Mouse (Mus musculus) forebrain, embryonic 16.5 days (tissue): ENCODE data around the gene Zim1. TPM values are rescaled to one million over a fixed set of nuclear protein-coding genes. Genes with fewer than 3 reads are reported as not detected.

ENCODE experiments used
- ATAC-seq: fragments of 200-750 bp; cut with Nextera tagmentation; 2 replicates; pipeline ENCODE4 v1.8.0; 2017; ENCODE audit warnings: mild to moderate bottlenecking, moderate library complexity
- H3K27ac ChIP-seq: fragments of 300-500 bp; sonication (generic); 2 replicates; pipeline ENCODE4 v1.5.1; 2014; ENCODE audit warnings: low read length, control low read depth
- H3K27me3 ChIP-seq: fragments of 300-500 bp; sonication (generic); replicated peaks from 2 replicates; pipeline ENCODE4 v1.6.1; 2014; ENCODE audit warnings: low read length; ENCODE audit not compliant: control insufficient read depth, insufficient read depth
- H3K36me3 ChIP-seq: fragments of 300-500 bp; sonication (generic); 2 replicates; pipeline ENCODE4 v1.6.1; 2014; ENCODE audit not compliant: control insufficient read depth, insufficient read depth
- H3K4me1 ChIP-seq: fragments of 300-500 bp; sonication (generic); replicated peaks from 2 replicates; pipeline ENCODE4 v1.6.1; 2014; ENCODE audit warnings: low read length; ENCODE audit not compliant: control insufficient read depth, insufficient read depth
- H3K4me2 ChIP-seq: fragments of 300-500 bp; sonication (generic); 2 replicates; pipeline ENCODE4 v1.6.1; 2014; ENCODE audit warnings: mild to moderate bottlenecking, low read length, control low read depth
- H3K4me3 ChIP-seq: fragments of 300-500 bp; sonication (generic); replicated peaks from 2 replicates; pipeline ENCODE4 v1.5.1; 2014; ENCODE audit warnings: mild to moderate bottlenecking, low read length, control low read depth
- H3K9ac ChIP-seq: fragments of 300-500 bp; sonication (generic); replicated peaks from 2 replicates; pipeline ENCODE4 v1.6.1; 2014; ENCODE audit warnings: low read depth, low read length, control low read depth
- H3K9me3 ChIP-seq: fragments of 300-500 bp; sonication (generic); 2 replicates; pipeline ENCODE4 v1.6.1; 2016; ENCODE audit warnings: low read length; ENCODE audit not compliant: control insufficient read depth
- WGBS: fragments of 180-500 bp; shearing (Covaris S2); extraction: QIAGEN DNeasy Blood & Tissue Kit; methylation state at CpG from one replicate; pipeline ENCODE4 v1.1.7; 2014; 5-methylcytosine and 5-hydroxymethylcytosine counted together
- polyA plus RNA-seq: library from polyadenylated mRNA; unstranded; fragments of >200 nt; fragmentation: Nextera tagmentation; extraction: Ambion mirVana; gene quantifications from 2 replicates; pipeline ENCODE4 v1.2.1, GENCODE M21; 2015

The Zim1 gene
- polyA plus RNA-seq, 1 experiment from 2014 or later, result 4.1 TPM

- 52% methylated on average over 19 of the region's 19 CpGs for WGBS
- peaks cover 22% of the 10 kb centered on the region for H3K9me3 ChIP-seq
- no peaks in the 10 kb centered on the region for H3K27me3 ChIP-seq
- H3K27ac ChIP-seq, result peak overlapping the region; percentile 97
- peak; percentile 73 for ATAC-seq
- peak overlapping the region; percentile 61 for H3K4me3 ChIP-seq
- H3K36me3 ChIP-seq, result peaks cover 3% of the 10 kb centered on the region
- H3K4me1 ChIP-seq, result no peaks in the 10 kb centered on the region
- peak overlapping the region; percentile 51 for H3K4me2 ChIP-seq
- H3K9ac ChIP-seq, result peak overlapping the region; percentile 32; the same call in 1 of the 2 replicates
Measured at GRCm38 (mm10) chr7:6728263-6728931, 32.1 kb upstream of the Zim1 start.

- Histone ChIP-seq H3K4me2 (peak overlapping the region; percentile 51), H3K4me1 (no peaks in the 10 kb centered on the region), H3K27ac (peak overlapping the region; percentile 97), H3K9ac (peak overlapping the region; percentile 32; the same call in 1 of the 2 replicates), H3K9me3 (peaks cover 22% of the 10 kb centered on the region), H3K4me3 (peak overlapping the region; percentile 61), H3K27me3 (no peaks in the 10 kb centered on the region), H3K36me3 (peaks cover 3% of the 10 kb centered on the region)
- WGBS, result 43% methylated on average over 19 of the region's 19 CpGs
- peak; percentile 62 for ATAC-seq
Measured at GRCm38 (mm10) chr7:6727351-6728121, 31.3 kb upstream of the Zim1 start.

- H3K4me3 ChIP-seq, result no peak overlapping the region
- no peak overlapping the region for H3K4me2 ChIP-seq
- peaks cover 2% of the 10 kb centered on the region; the same call in 1 of the 2 replicates for H3K9me3 ChIP-seq
- 96% methylated on average over 15 of the region's 15 CpGs for WGBS
- H3K27ac ChIP-seq, result no peak overlapping the region
- no peak for ATAC-seq
- no peak overlapping the region for H3K9ac ChIP-seq
- H3K27me3 ChIP-seq, result no peaks in the 10 kb centered on the region
- H3K36me3 ChIP-seq, result peaks cover 23% of the 10 kb centered on the region
- no peaks in the 10 kb centered on the region for H3K4me1 ChIP-seq
Measured at GRCm38 (mm10) chr7:6709396-6709795, 13.1 kb upstream of the Zim1 start.

- Histone ChIP-seq H3K4me3 (no peak overlapping the region), H3K4me1 (no peaks in the 10 kb centered on the region), H3K27me3 (no peaks in the 10 kb centered on the region), H3K4me2 (no peak overlapping the region), H3K9me3 (peaks cover 2% of the 10 kb centered on the region; the same call in 1 of the 2 replicates), H3K36me3 (peaks cover 23% of the 10 kb centered on the region), H3K27ac (no peak overlapping the region), H3K9ac (no peak overlapping the region)
- WGBS, result 83% methylated on average over 17 of the region's 17 CpGs
- no peak for ATAC-seq
Measured at GRCm38 (mm10) chr7:6708451-6709180, 12.4 kb upstream of the Zim1 start.

- ATAC-seq, result no peak
- Histone ChIP-seq H3K4me3 (no peak overlapping the region), H3K27ac (no peak overlapping the region), H3K9me3 (peaks cover 2% of the 10 kb centered on the region; the same call in 1 of the 2 replicates), H3K9ac (no peak overlapping the region), H3K36me3 (peaks cover 23% of the 10 kb centered on the region), H3K4me2 (no peak overlapping the region), H3K27me3 (no peaks in the 10 kb centered on the region), H3K4me1 (no peaks in the 10 kb centered on the region)
- WGBS, result 95% methylated on average over 23 of the region's 23 CpGs
Measured at GRCm38 (mm10) chr7:6707416-6708015, 11.3 kb upstream of the Zim1 start.

- Histone ChIP-seq H3K27ac (no peak overlapping the region), H3K4me1 (no peaks in the 10 kb centered on the region), H3K4me2 (no peak overlapping the region), H3K36me3 (no peaks in the 10 kb centered on the region), H3K9ac (no peak overlapping the region), H3K27me3 (no peaks in the 10 kb centered on the region), H3K4me3 (no peak overlapping the region), H3K9me3 (no peaks in the 10 kb centered on the region)
- no peak for ATAC-seq
- WGBS, result 77% methylated on average over 3 of the region's 3 CpGs
Measured at GRCm38 (mm10) chr7:6699230-6699629, 3.0 kb upstream of the Zim1 start.

- WGBS, result 95% methylated on average over 6 of the region's 6 CpGs
- H3K36me3 ChIP-seq, result no peaks in the 10 kb centered on the region
- no peak overlapping the region for H3K4me2 ChIP-seq
- no peak overlapping the region for H3K4me3 ChIP-seq
- ATAC-seq, result no peak
- no peak overlapping the region for H3K9ac ChIP-seq
- no peaks in the 10 kb centered on the region for H3K27me3 ChIP-seq
- H3K9me3 ChIP-seq, result no peaks in the 10 kb centered on the region
- no peak overlapping the region for H3K27ac ChIP-seq
- H3K4me1 ChIP-seq, result no peaks in the 10 kb centered on the region
Measured at GRCm38 (mm10) chr7:6685511-6685910, 10.7 kb downstream of the Zim1 start.

- no peak for ATAC-seq
- no peak overlapping the region for H3K4me3 ChIP-seq
- H3K9ac ChIP-seq, result no peak overlapping the region
- H3K4me1 ChIP-seq, result no peaks in the 10 kb centered on the region
- H3K9me3 ChIP-seq, result no peaks in the 10 kb centered on the region
- H3K27ac ChIP-seq, result no peak overlapping the region
- H3K36me3 ChIP-seq, result no peaks in the 10 kb centered on the region
- WGBS, result 80% methylated on average over 3 of the region's 3 CpGs
- no peak overlapping the region for H3K4me2 ChIP-seq
- H3K27me3 ChIP-seq, result no peaks in the 10 kb centered on the region
Measured at GRCm38 (mm10) chr7:6666726-6667125, 29.5 kb downstream of the Zim1 start.

GRCm38 (mm10) chr7:6663430-6663829 is 32.8 kb downstream of the Zim1 start:
- H3K27me3 ChIP-seq, result no peaks in the 10 kb centered on the region
- ATAC-seq, result no peak
- WGBS, result 86% methylated on average over 7 of the region's 7 CpGs
- H3K36me3 ChIP-seq, result no peaks in the 10 kb centered on the region
- H3K4me2 ChIP-seq, result no peak overlapping the region
- H3K9me3 ChIP-seq, result no peaks in the 10 kb centered on the region
- H3K9ac ChIP-seq, result no peak overlapping the region
- H3K4me3 ChIP-seq, result no peak overlapping the region
- H3K4me1 ChIP-seq, result no peaks in the 10 kb centered on the region
- no peak overlapping the region for H3K27ac ChIP-seq
